Mouse (Mus musculus) thymus, adult 2 months (tissue): ENCODE measurements at regions not wholly inside any gene's neighbourhood (a gene's known extent, or its start where the extent isn't known, plus 50 kb on each side); places are given as distances from the start of the nearest gene placed in this dataset.
A peak's percentile ranks its signal among the peaks of the same experiment; 100 is the strongest.

Experiments
- DNase-seq: peaks from one replicate; pipeline ENCODE4 v3.0.0; 2021
- H3K27ac ChIP-seq: fragments of 200-500 bp; 2 replicates; pipeline ENCODE4 v1.5.1; 2012; ENCODE audit warnings: low read length, control low read depth; ENCODE audit not compliant: control insufficient read depth, insufficient read depth
- H3K27me3 ChIP-seq: fragments of 200-500 bp; 2 replicates; pipeline ENCODE4 v1.6.1; 2012; ENCODE audit warnings: mild to moderate bottlenecking, low read length, moderate library complexity, mixed read lengths; ENCODE audit not compliant: control insufficient read depth, insufficient read depth
- H3K36me3 ChIP-seq: fragments of 200-500 bp; 2 replicates; pipeline ENCODE4 v1.6.1; 2012; ENCODE audit warnings: mild to moderate bottlenecking, low read length, moderate library complexity; ENCODE audit not compliant: control insufficient read depth, insufficient read depth
- H3K4me1 ChIP-seq: fragments of 200-500 bp; replicated peaks from 2 replicates; pipeline ENCODE4 v1.6.1; 2012; ENCODE audit warnings: low read length; ENCODE audit not compliant: control insufficient read depth, insufficient read depth
- H3K4me3 ChIP-seq: fragments of 200-500 bp; 2 replicates; pipeline ENCODE4 v1.5.1; 2012; ENCODE audit warnings: mild to moderate bottlenecking, low read length, control low read depth, moderate library complexity; ENCODE audit not compliant: control insufficient read depth, insufficient read depth
- CTCF ChIP-seq: fragments of 200-500 bp; IDR thresholded peaks from 2 replicates; pipeline ENCODE4 v1.5.1; 2012; ENCODE audit warnings: mild to moderate bottlenecking, control low read depth, low read length, moderate library complexity, borderline replicate concordance; ENCODE audit not compliant: control insufficient read depth, poor library complexity, insufficient read depth; ENCODE audit errors: extremely low read depth
- POLR2A ChIP-seq: fragments of 200-500 bp; IDR thresholded peaks from 2 replicates; pipeline ENCODE4 v1.6.1; 2012; ENCODE audit warnings: mild to moderate bottlenecking, low read length, control low read depth, moderate library complexity; ENCODE audit not compliant: control insufficient read depth, poor library complexity, insufficient read depth; ENCODE audit errors: extremely low read depth
- WGBS: fragments of 180-500 bp; shearing (Covaris S2); methylation state at CpG from one replicate; pipeline ENCODE4 v1.1.7; 2018; 5-methylcytosine and 5-hydroxymethylcytosine counted together

- Histone ChIP-seq H3K4me3 (no peak overlapping the region), H3K27ac (no peak overlapping the region), H3K27me3 (no peaks in the 10 kb centered on the region), H3K36me3 (no peaks in the 10 kb centered on the region), H3K4me1 (peaks cover 33% of the 10 kb centered on the region)
- WGBS = 97% methylated on average over 6 of the region's 6 CpGs
- DNase-seq = no peak
- TF ChIP-seq CTCF (no peak), POLR2A (no peak)
These were observed 436.3 kb upstream of the 3110018I06Rik start for GRCm38 (mm10) chr12:107052136-107052535.

DNA sequence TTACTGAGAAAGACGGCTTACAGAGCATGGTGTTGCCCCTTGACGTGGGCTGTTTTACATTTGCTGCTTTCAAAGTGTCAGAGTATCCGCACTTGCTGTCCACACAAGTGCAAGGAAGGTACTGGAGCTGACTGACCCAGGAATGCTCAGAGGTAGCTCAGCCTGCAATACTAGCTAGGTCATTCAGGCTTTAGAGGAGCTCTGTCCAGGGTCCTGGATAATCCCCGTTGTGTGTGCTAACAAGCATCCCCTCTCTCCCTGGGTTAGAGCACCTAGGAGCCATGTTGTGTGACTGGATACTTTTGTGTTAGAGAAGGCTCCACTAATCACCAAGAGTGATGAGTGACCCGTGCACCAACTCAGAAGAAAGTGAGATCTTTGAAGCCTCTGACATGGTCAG lies 431.9 kb upstream of the 3110018I06Rik start:
- no peak for DNase-seq
- 46% methylated on average over 5 of the region's 5 CpGs for WGBS

DNA sequence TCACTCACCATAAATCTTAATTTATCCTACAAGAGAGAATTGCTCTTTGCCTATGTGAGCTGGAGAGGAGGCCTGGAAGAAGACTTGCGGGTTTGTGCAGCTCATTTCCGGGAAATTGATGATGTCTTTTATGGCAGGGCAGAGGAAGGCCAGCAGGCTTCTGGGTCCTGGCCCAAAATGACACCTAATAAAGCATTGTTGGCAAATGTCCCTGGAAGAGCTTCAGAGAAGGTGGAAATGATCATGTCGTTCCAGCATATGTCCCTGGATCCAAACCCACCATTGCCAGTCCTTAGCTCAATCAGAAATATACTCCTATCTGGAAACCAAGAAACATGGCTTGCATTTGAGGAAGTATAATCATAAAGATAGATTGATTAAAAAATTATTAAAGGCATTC lies 427.9 kb upstream of the 3110018I06Rik start:
- H3K36me3 ChIP-seq = no peaks in the 10 kb centered on the region
- no peaks in the 10 kb centered on the region for H3K27me3 ChIP-seq
- H3K4me1 ChIP-seq = no peaks in the 10 kb centered on the region
- DNase-seq = no peak
- TF ChIP-seq CTCF (no peak), POLR2A (no peak)
- no peak overlapping the region for H3K4me3 ChIP-seq
- no peak overlapping the region for H3K27ac ChIP-seq
- 71% methylated on average over 3 of the region's 3 CpGs for WGBS

More for the DNA sequence above, 431.9 kb upstream of the 3110018I06Rik start:
- Histone ChIP-seq H3K27ac (no peak overlapping the region), H3K4me1 (peaks cover 9% of the 10 kb centered on the region), H3K4me3 (no peak overlapping the region), H3K36me3 (no peaks in the 10 kb centered on the region), H3K27me3 (no peaks in the 10 kb centered on the region)
- no peak for TF ChIP-seq POLR2A
- TF ChIP-seq CTCF = no peak

GRCm38 (mm10) chr12:107067346-107067745 lies 421.1 kb upstream of the 3110018I06Rik start:
- DNase-seq = no peak
- H3K4me1 ChIP-seq = no peaks in the 10 kb centered on the region
- WGBS = 90% methylated on average over 2 of the region's 2 CpGs
- TF ChIP-seq POLR2A (no peak), CTCF (no peak)
- H3K36me3 ChIP-seq = no peaks in the 10 kb centered on the region
- no peak overlapping the region for H3K27ac ChIP-seq
- H3K27me3 ChIP-seq = no peaks in the 10 kb centered on the region
- H3K4me3 ChIP-seq = no peak overlapping the region

- TF ChIP-seq POLR2A (no peak), CTCF (no peak)
- Histone ChIP-seq H3K36me3 (no peaks in the 10 kb centered on the region), H3K4me1 (peaks cover 35% of the 10 kb centered on the region), H3K27me3 (no peaks in the 10 kb centered on the region), H3K4me3 (no peak overlapping the region), H3K27ac (no peak overlapping the region)
- 94% methylated on average over 10 of the region's 10 CpGs for WGBS
- DNase-seq = no peak
These were observed 405.9 kb upstream of the 3110018I06Rik start for GRCm38 (mm10) chr12:107082541-107082940.

- no peak overlapping the region for H3K4me3 ChIP-seq
- TF ChIP-seq CTCF (no peak), POLR2A (no peak)
- H3K27ac ChIP-seq = peak overlapping the region; percentile 62
- H3K36me3 ChIP-seq = no peaks in the 10 kb centered on the region
- no peaks in the 10 kb centered on the region for H3K27me3 ChIP-seq
- WGBS = 68% methylated on average over 14 of the region's 14 CpGs
- H3K4me1 ChIP-seq = peaks cover 32% of the 10 kb centered on the region
- DNase-seq = no peak
These were observed 403.1 kb upstream of the 3110018I06Rik start for GRCm38 (mm10) chr12:107085058-107085905.
